Mouse (Mus musculus): ENCODE results near the gene Btbd8. TPM values are rescaled to one million over a fixed set of nuclear protein-coding genes. Genes with fewer than 3 reads are reported as not detected.

Gene Btbd8
- polyA plus RNA-seq (2012; fragmentation: generic; extraction: Trizol): 0.62 TPM

- H3K27me3 ChIP-seq (ENCODE audit: control insufficient read depth, insufficient read depth, insufficient read length): peaks cover 8% of the 10 kb centered on the region
- H3K36me3 ChIP-seq (ENCODE audit: control insufficient read depth, insufficient read depth): no peaks in the 10 kb centered on the region
- no peaks in the 10 kb centered on the region for H3K79me2 ChIP-seq (ENCODE audit: control insufficient read depth, insufficient read depth)
- TF ChIP-seq MYOG (IDR thresholded peaks at IDR 0.05; ENCODE audit: control insufficient read depth in 1 of 3, insufficient read depth in 1 of 3, insufficient read length in 2 of 3, low read depth in 2 of 3) (peak in 2 of 3 experiments; percentile 5 to 53), TCF3 (IDR thresholded peaks at IDR 0.05; ENCODE audit: insufficient read length, low read depth) (no peak), SRF (IDR thresholded peaks at IDR 0.05; ENCODE audit: control insufficient read depth, insufficient read length, low read depth) (no peak), TCF12 (IDR thresholded peaks at IDR 0.05; ENCODE audit: insufficient read depth, poor library complexity, severe bottlenecking) (no peak), MAX (IDR thresholded peaks at IDR 0.05; ENCODE audit: low read depth) (peak; percentile 60), MYOD1 (IDR thresholded peaks at IDR 0.05; ENCODE audit: control insufficient read depth in 1 of 3, insufficient read length in 2 of 3, low read depth in 2 of 3) (peak in 1 of 3 experiments; percentile 29), POLR2A (IDR thresholded peaks at IDR 0.05; ENCODE audit: insufficient read length, low read depth) (peak; percentile 57), REST (IDR thresholded peaks at IDR 0.05; ENCODE audit: insufficient read depth, insufficient read length) (no peak), E2F4 (IDR thresholded peaks at IDR 0.05; ENCODE audit: insufficient read depth) (peak; percentile 90), POLR2AphosphoS2 (IDR thresholded peaks at IDR 0.05; ENCODE audit: insufficient read length, low read depth) (no peak), USF1 (IDR thresholded peaks at IDR 0.05; ENCODE audit: low read depth) (peak; percentile 98), CEBPB (IDR thresholded peaks at IDR 0.05; ENCODE audit: insufficient read depth, poor library complexity, severe bottlenecking) (no peak)
- H3K4me3 ChIP-seq: peak within 1 kb of the TSS; percentile 37
- peak within 1 kb of the TSS; percentile 78 for H3K4me2 ChIP-seq (ENCODE audit: low read depth)
- peak within 1 kb of the TSS; percentile 16 for H3ac ChIP-seq (ENCODE audit: control insufficient read depth, insufficient read length)
Measured at GRCm38 (mm10) chr5:107437464-107438281, at the start of gene Btbd8. Gene Btbd8, plus strand, starts transcription at chr5:107437997.

DNA sequence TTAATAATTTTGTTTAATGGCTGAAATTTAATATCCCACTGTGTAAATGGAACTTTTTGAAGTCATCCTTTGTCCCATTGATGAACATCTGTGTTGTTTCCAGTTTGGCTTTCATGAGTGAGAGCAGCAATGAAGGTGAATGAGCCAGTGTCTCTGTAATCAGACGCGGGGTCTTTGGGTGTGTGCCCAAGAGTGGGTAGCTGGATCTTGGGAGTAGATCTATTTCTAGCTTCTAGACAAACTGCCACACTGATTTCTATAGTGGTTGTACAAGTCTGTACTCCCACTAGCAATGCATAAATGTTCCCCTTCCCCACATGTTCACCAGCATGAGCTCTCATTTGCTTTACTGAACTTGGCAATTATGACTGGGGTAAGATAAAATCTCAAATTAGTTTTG, 48.4 kb upstream of the Btbd8 start:
- Histone ChIP-seq H3K4me2 (ENCODE audit: low read depth) (no peak overlapping the region), H3K36me3 (ENCODE audit: control insufficient read depth, insufficient read depth) (no peaks in the 10 kb centered on the region), H3K27me3 (ENCODE audit: control insufficient read depth, insufficient read depth, insufficient read length) (peaks cover 3% of the 10 kb centered on the region), H3K4me3 (no peak overlapping the region), H3K79me2 (ENCODE audit: control insufficient read depth, insufficient read depth) (no peaks in the 10 kb centered on the region), H3ac (ENCODE audit: control insufficient read depth, insufficient read length) (no peak overlapping the region)
- TF ChIP-seq E2F4 (IDR thresholded peaks at IDR 0.05; ENCODE audit: insufficient read depth) (no peak), TCF3 (IDR thresholded peaks at IDR 0.05; ENCODE audit: insufficient read length, low read depth) (no peak), TCF12 (IDR thresholded peaks at IDR 0.05; ENCODE audit: insufficient read depth, poor library complexity, severe bottlenecking) (no peak), POLR2A (IDR thresholded peaks at IDR 0.05; ENCODE audit: insufficient read length, low read depth) (no peak), MYOD1 (IDR thresholded peaks at IDR 0.05; ENCODE audit: control insufficient read depth in 1 of 3, insufficient read length in 2 of 3, low read depth in 2 of 3) (no peak), USF1 (IDR thresholded peaks at IDR 0.05; ENCODE audit: low read depth) (no peak), MAX (IDR thresholded peaks at IDR 0.05; ENCODE audit: low read depth) (no peak), CEBPB (IDR thresholded peaks at IDR 0.05; ENCODE audit: insufficient read depth, poor library complexity, severe bottlenecking) (no peak), MYOG (IDR thresholded peaks at IDR 0.05; ENCODE audit: control insufficient read depth in 1 of 3, insufficient read depth in 1 of 3, insufficient read length in 2 of 3, low read depth in 2 of 3) (no peak), REST (IDR thresholded peaks at IDR 0.05; ENCODE audit: insufficient read depth, insufficient read length) (no peak), POLR2AphosphoS2 (IDR thresholded peaks at IDR 0.05; ENCODE audit: insufficient read length, low read depth) (no peak), SRF (IDR thresholded peaks at IDR 0.05; ENCODE audit: control insufficient read depth, insufficient read length, low read depth) (no peak)

DNA sequence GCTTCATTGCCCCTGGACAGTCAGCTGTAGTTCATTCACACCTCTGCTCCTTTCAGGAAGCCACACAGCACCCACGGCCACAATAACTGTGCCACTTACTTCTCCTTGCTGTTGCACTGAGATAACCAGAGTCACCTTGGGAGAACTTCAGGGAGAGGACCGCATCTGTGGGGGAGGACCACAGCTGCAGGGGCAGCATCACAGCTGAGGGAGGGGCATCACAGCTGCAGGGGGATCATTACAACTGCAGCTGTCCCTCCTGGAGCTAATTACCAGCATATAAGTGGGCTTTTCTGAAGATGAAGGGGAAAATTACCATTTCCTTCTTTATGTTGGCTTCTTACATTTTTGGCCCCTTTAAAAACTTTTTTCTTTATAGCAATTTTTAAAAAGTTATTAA, 43.4 kb upstream of the Btbd8 start:
- TF ChIP-seq POLR2AphosphoS2 (IDR thresholded peaks at IDR 0.05; ENCODE audit: insufficient read length, low read depth) (no peak), MYOG (IDR thresholded peaks at IDR 0.05; ENCODE audit: control insufficient read depth in 1 of 3, insufficient read depth in 1 of 3, insufficient read length in 2 of 3, low read depth in 2 of 3) (peak in 2 of 3 experiments; percentile 15 to 62), TCF3 (IDR thresholded peaks at IDR 0.05; ENCODE audit: insufficient read length, low read depth) (peak; percentile 7), MYOD1 (IDR thresholded peaks at IDR 0.05; ENCODE audit: control insufficient read depth in 1 of 3, insufficient read length in 2 of 3, low read depth in 2 of 3) (peak in 2 of 3 experiments; percentile 55 to 66)
- H3ac ChIP-seq (ENCODE audit: control insufficient read depth, insufficient read length): no peak overlapping the region
- no peak overlapping the region for H3K4me2 ChIP-seq (ENCODE audit: low read depth)
- peaks cover 5% of the 10 kb centered on the region for H3K27me3 ChIP-seq (ENCODE audit: control insufficient read depth, insufficient read depth, insufficient read length)
- no peak overlapping the region for H3K4me3 ChIP-seq
- H3K36me3 ChIP-seq (ENCODE audit: control insufficient read depth, insufficient read depth): no peaks in the 10 kb centered on the region
- no peaks in the 10 kb centered on the region for H3K79me2 ChIP-seq (ENCODE audit: control insufficient read depth, insufficient read depth)

- no peak for TF ChIP-seq SRF (IDR thresholded peaks at IDR 0.05; ENCODE audit: control insufficient read depth, insufficient read length, low read depth)
- H3K4me3 ChIP-seq: no peak within 1 kb of the TSS
- no peak within 1 kb of the TSS for H3K4me2 ChIP-seq (ENCODE audit: low read depth)
- H3K79me2 ChIP-seq (ENCODE audit: control insufficient read depth, insufficient read depth): no peaks in the 10 kb centered on the region
- H3K27me3 ChIP-seq (ENCODE audit: control insufficient read depth, insufficient read depth, insufficient read length): peaks cover 37% of the 10 kb centered on the region
- no peaks in the 10 kb centered on the region for H3K36me3 ChIP-seq (ENCODE audit: control insufficient read depth, insufficient read depth)
- H3ac ChIP-seq (ENCODE audit: control insufficient read depth, insufficient read length): no peak within 1 kb of the TSS
Measured at GRCm38 (mm10) chr5:107402436-107402835, 35.4 kb upstream of the Btbd8 start, which contains the start of gene Ephx4. Gene Ephx4, plus strand, starts transcription at chr5:107402736.
